Mouse (Mus musculus): ENCODE results near the gene Chaf1a. TPM values are rescaled to one million over a fixed set of nuclear protein-coding genes. Genes with fewer than 3 reads are reported as not detected.

Gene Chaf1a
- polyA plus RNA-seq, 1 experiment: 70.3 TPM

- Histone ChIP-seq H3K27me3 (ENCODE audit: control insufficient read depth, insufficient read depth, low read length) (no peaks in the 10 kb centered on the region), H3K4me1 (ENCODE audit: control insufficient read depth, insufficient read depth, low read length) (no peaks in the 10 kb centered on the region; the same call in 1 of the 2 replicates), H3K4me3 (ENCODE audit: control insufficient read depth, low read depth, low read length) (no peak overlapping the region), H3K36me3 (ENCODE audit: control insufficient read depth, insufficient read depth, low read length) (no peaks in the 10 kb centered on the region), H3K27ac (ENCODE audit: control insufficient read depth, insufficient read depth, low read depth, low read length) (no peak overlapping the region)
- no peak for TF ChIP-seq POLR2A (IDR thresholded peaks at IDR 0.05; ENCODE audit: control insufficient read depth, low read depth, low read length)
- TF ChIP-seq CTCF (IDR thresholded peaks at IDR 0.05; ENCODE audit: control insufficient read depth, insufficient read depth, insufficient replicate concordance, low read depth, low read length): no peak
Observed at GRCm38 (mm10) chr17:56020400-56021084, 19.7 kb upstream of the Chaf1a start.

DNA sequence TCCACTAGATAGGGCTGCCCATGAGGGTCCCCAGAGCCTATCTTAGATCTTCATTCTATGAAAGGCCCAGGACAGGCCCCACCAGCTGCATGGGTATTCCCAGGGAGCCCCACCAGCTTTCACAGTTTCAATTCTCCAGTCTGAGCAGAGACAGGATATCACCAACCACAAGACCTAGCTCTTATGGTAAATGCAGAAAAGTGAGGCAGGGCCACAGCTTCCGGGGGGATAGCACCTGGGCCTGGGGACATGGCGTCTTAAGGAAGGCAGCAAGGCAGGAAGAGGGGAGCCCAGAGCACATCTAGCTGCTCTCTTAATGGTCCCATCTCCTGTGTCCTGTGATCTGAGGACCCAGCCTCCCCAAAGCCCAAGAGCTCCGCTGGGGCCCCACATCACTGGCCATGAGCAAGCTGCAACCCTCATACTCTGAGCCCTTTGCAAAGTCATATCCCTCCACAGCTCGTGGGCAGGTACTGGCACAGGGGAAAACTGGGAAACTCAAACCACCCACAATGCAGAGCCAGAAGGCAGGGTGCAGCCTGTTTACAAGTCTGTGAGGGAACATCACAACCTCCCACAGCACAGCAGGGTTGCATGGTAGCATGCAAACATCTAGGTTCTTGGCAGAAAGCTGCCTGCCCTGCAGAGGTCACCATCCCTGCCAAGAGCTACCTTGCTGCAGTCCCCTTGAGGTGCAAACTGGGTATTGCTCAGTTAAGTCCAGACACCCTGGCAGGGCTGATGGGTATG lies 18.9 kb upstream of the Chaf1a start:
- Histone ChIP-seq H3K36me3 (ENCODE audit: control insufficient read depth, insufficient read depth, low read length) (no peaks in the 10 kb centered on the region), H3K27ac (ENCODE audit: control insufficient read depth, insufficient read depth, low read depth, low read length) (no peak overlapping the region), H3K4me3 (ENCODE audit: control insufficient read depth, low read depth, low read length) (no peak overlapping the region), H3K4me1 (ENCODE audit: control insufficient read depth, insufficient read depth, low read length) (no peaks in the 10 kb centered on the region; the same call in 1 of the 2 replicates), H3K27me3 (ENCODE audit: control insufficient read depth, insufficient read depth, low read length) (no peaks in the 10 kb centered on the region)
- TF ChIP-seq CTCF (IDR thresholded peaks at IDR 0.05; ENCODE audit: control insufficient read depth, insufficient read depth, insufficient replicate concordance, low read depth, low read length) (no peak), POLR2A (IDR thresholded peaks at IDR 0.05; ENCODE audit: control insufficient read depth, low read depth, low read length) (no peak)

GRCm38 (mm10) chr17:56022131-56022988 lies 17.9 kb upstream of the Chaf1a start:
- no peaks in the 10 kb centered on the region for H3K27me3 ChIP-seq (ENCODE audit: control insufficient read depth, insufficient read depth, low read length)
- H3K36me3 ChIP-seq (ENCODE audit: control insufficient read depth, insufficient read depth, low read length): no peaks in the 10 kb centered on the region
- H3K4me3 ChIP-seq (ENCODE audit: control insufficient read depth, low read depth, low read length): no peak overlapping the region
- TF ChIP-seq POLR2A (IDR thresholded peaks at IDR 0.05; ENCODE audit: control insufficient read depth, low read depth, low read length) (no peak), CTCF (IDR thresholded peaks at IDR 0.05; ENCODE audit: control insufficient read depth, insufficient read depth, insufficient replicate concordance, low read depth, low read length) (no peak)
- H3K27ac ChIP-seq (ENCODE audit: control insufficient read depth, insufficient read depth, low read depth, low read length): no peak overlapping the region
- H3K4me1 ChIP-seq (ENCODE audit: control insufficient read depth, insufficient read depth, low read length): no peaks in the 10 kb centered on the region; the same call in 1 of the 2 replicates

GRCm38 (mm10) chr17:56022989-56023290 lies 17.3 kb upstream of the Chaf1a start:
- H3K4me1 ChIP-seq (ENCODE audit: control insufficient read depth, insufficient read depth, low read length): no peaks in the 10 kb centered on the region; the same call in 1 of the 2 replicates
- TF ChIP-seq CTCF (IDR thresholded peaks at IDR 0.05; ENCODE audit: control insufficient read depth, insufficient read depth, insufficient replicate concordance, low read depth, low read length): no peak
- TF ChIP-seq POLR2A (IDR thresholded peaks at IDR 0.05; ENCODE audit: control insufficient read depth, low read depth, low read length): no peak
- no peak overlapping the region for H3K4me3 ChIP-seq (ENCODE audit: control insufficient read depth, low read depth, low read length)
- no peaks in the 10 kb centered on the region for H3K36me3 ChIP-seq (ENCODE audit: control insufficient read depth, insufficient read depth, low read length)
- H3K27ac ChIP-seq (ENCODE audit: control insufficient read depth, insufficient read depth, low read depth, low read length): no peak overlapping the region
- H3K27me3 ChIP-seq (ENCODE audit: control insufficient read depth, insufficient read depth, low read length): no peaks in the 10 kb centered on the region

DNA sequence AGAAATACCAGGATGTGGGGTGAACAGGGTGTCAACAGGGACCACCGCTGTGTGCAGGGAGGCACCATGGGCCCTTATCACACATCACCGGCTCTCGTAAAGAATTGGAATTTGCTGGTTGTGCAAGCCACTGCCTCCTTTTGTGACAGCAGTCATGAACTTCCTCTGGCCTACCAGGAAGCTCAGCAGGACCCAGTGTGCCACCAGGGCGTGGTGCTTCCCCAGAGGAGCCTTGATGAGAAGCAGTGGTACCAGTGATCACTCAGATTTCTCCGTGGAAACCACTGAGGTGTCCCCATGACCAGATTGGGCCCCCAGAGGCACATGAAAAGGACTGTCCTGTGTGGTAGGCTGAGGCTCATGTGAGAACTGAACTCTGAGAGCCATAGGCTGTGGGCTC lies 16.9 kb upstream of the Chaf1a start:
- Histone ChIP-seq H3K27me3 (ENCODE audit: control insufficient read depth, insufficient read depth, low read length) (no peaks in the 10 kb centered on the region), H3K27ac (ENCODE audit: control insufficient read depth, insufficient read depth, low read depth, low read length) (no peak overlapping the region), H3K36me3 (ENCODE audit: control insufficient read depth, insufficient read depth, low read length) (no peaks in the 10 kb centered on the region), H3K4me3 (ENCODE audit: control insufficient read depth, low read depth, low read length) (no peak overlapping the region), H3K4me1 (ENCODE audit: control insufficient read depth, insufficient read depth, low read length) (peaks cover under 1% of the 10 kb centered on the region)
- TF ChIP-seq CTCF (IDR thresholded peaks at IDR 0.05; ENCODE audit: control insufficient read depth, insufficient read depth, insufficient replicate concordance, low read depth, low read length) (no peak), POLR2A (IDR thresholded peaks at IDR 0.05; ENCODE audit: control insufficient read depth, low read depth, low read length) (no peak)

DNA sequence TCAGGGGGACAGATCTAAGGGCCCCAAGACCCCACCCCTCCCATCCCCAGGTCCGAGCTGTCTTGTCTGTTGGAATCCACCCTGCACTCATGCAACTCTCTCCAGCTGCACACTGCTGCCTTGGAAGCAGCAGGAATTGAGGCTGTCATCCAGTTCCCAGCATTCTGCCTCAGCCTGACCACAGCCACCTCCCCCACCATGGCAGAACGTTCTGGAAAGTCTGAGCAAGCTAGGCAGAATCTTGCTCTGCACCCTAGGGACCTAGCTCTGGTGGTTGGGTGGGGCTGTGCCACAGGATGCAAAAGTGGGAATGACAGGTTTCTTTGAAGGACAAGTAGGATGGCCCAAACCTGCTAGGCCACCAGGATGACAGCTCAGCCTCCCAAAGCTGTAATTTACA lies 15.8 kb upstream of the Chaf1a start:
- Histone ChIP-seq H3K4me1 (ENCODE audit: control insufficient read depth, insufficient read depth, low read length) (peaks cover 3% of the 10 kb centered on the region), H3K4me3 (ENCODE audit: control insufficient read depth, low read depth, low read length) (no peak overlapping the region), H3K36me3 (ENCODE audit: control insufficient read depth, insufficient read depth, low read length) (no peaks in the 10 kb centered on the region), H3K27me3 (ENCODE audit: control insufficient read depth, insufficient read depth, low read length) (no peaks in the 10 kb centered on the region), H3K27ac (ENCODE audit: control insufficient read depth, insufficient read depth, low read depth, low read length) (no peak overlapping the region)
- no peak for TF ChIP-seq POLR2A (IDR thresholded peaks at IDR 0.05; ENCODE audit: control insufficient read depth, low read depth, low read length)
- TF ChIP-seq CTCF (IDR thresholded peaks at IDR 0.05; ENCODE audit: control insufficient read depth, insufficient read depth, insufficient replicate concordance, low read depth, low read length): no peak

DNA sequence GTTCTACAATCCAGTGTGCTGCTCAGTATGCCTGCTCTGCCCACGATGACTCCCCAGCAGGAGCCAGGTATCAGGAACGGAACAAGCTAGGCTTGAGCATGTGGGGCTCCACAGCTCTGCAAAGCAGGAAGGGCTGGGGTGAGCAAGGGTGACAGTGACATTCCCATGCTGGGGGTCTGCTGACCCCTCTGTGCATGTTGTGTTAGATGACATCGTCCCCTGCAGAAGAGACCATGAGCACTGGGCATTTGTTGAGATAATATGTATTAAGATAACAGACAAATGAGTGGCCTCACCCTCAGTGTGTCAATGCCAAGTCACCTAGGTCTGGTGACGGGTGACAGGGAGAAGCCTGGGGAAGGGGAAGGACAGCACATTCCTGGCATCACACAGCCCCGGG lies 15.3 kb upstream of the Chaf1a start:
- Histone ChIP-seq H3K4me1 (ENCODE audit: control insufficient read depth, insufficient read depth, low read length) (peaks cover 3% of the 10 kb centered on the region), H3K27ac (ENCODE audit: control insufficient read depth, insufficient read depth, low read depth, low read length) (no peak overlapping the region), H3K4me3 (ENCODE audit: control insufficient read depth, low read depth, low read length) (no peak overlapping the region), H3K27me3 (ENCODE audit: control insufficient read depth, insufficient read depth, low read length) (no peaks in the 10 kb centered on the region), H3K36me3 (ENCODE audit: control insufficient read depth, insufficient read depth, low read length) (no peaks in the 10 kb centered on the region)
- TF ChIP-seq POLR2A (IDR thresholded peaks at IDR 0.05; ENCODE audit: control insufficient read depth, low read depth, low read length) (no peak), CTCF (IDR thresholded peaks at IDR 0.05; ENCODE audit: control insufficient read depth, insufficient read depth, insufficient replicate concordance, low read depth, low read length) (no peak)

Measured in testis, adult 2 months (tissue).